Mouse (Mus musculus) embryonic fibroblast, embryonic 13.5 days (primary cell): Measurements from ENCODE around the gene Hoxa6.

ENCODE experiments used
- CTCF ChIP-seq: IDR thresholded peaks from 2 replicates; pipeline ENCODE4 v1.5.1; 2011; ENCODE audit warnings: mild to moderate bottlenecking, control low read depth, low read length, moderate library complexity, borderline replicate concordance; ENCODE audit not compliant: insufficient read depth
- POLR2A ChIP-seq: IDR thresholded peaks from 2 replicates; pipeline ENCODE4 v1.6.1; 2011; ENCODE audit warnings: low read depth, mild to moderate bottlenecking, control low read depth, low read length, moderate library complexity

GRCm38 (mm10) chr6:52178918-52179665, 29.4 kb downstream of the Hoxa6 start:
- TF ChIP-seq POLR2A (no peak), CTCF (no peak)
